Comparison of ENCODE assay signal across 10 mouse cellular contexts in genomic region chr2:164835164-164835563, GRCm38 (mm10). TPM values are rescaled to one million over a fixed set of nuclear protein-coding genes. Genes with fewer than 3 reads are reported as not detected.
A peak's percentile ranks its signal among the peaks of the same experiment; 100 is the strongest.
DNase-seq lines count a peak whose midpoint lies in the region; ATAC-seq and TF ChIP-seq lines count a peak whose summit lies in the region.
"Had no signal": no experiment of that assay in that cellular context is flagged by ENCODE, and none has a peak within 500 bp of the region (broad histone marks: within the 10 kb centered on the region; RNA-seq: fewer than 3 reads in every experiment).

No protein-coding gene starts in this region.

- no peaks in the 10 kb centered on the region for H3K9me3 ChIP-seq in lung, embryonic 15.5 days
- H3K9me3 ChIP-seq in intestine, embryonic 16.5 days (ENCODE audit: control insufficient read depth, low read length), result no peaks in the 10 kb centered on the region

- H3K27ac ChIP-seq in lung, embryonic 15.5 days, result no peak overlapping the region
- H3K27ac ChIP-seq in intestine, embryonic 16.5 days (ENCODE audit: low read length), result 0 out of 2 replicates have a peak overlapping the region, but pooled peaks have one; percentile 1

- TF ChIP-seq POLR2A in myocyte (IDR thresholded peaks at IDR 0.05; ENCODE audit: insufficient read length, low read depth), result no peak

- H3K79me2 ChIP-seq in myocyte (ENCODE audit: control insufficient read depth, insufficient read depth), result no peaks in the 10 kb centered on the region

- no peak overlapping the region for H3K4me3 ChIP-seq in lung, embryonic 15.5 days
- peak overlapping the region; percentile 77 for H3K4me3 ChIP-seq in intestine, embryonic 16.5 days (ENCODE audit: low read length)
- peak overlapping the region; percentile 74 for H3K4me3 ChIP-seq in myocyte

- peak overlapping the region; percentile 98; the same call in 1 of the 2 replicates for H3K4me2 ChIP-seq in lung, embryonic 15.5 days
- H3K4me2 ChIP-seq in intestine, embryonic 16.5 days (ENCODE audit: low read depth, low read length), result peak overlapping the region; percentile 99
- peak overlapping the region; percentile 92 for H3K4me2 ChIP-seq in myocyte (ENCODE audit: low read depth)

- 92% methylated on average over 4 of the region's 4 CpGs for WGBS in lung, embryonic 15.5 days
- WGBS in intestine, embryonic 16.5 days, result 94% methylated on average over 4 of the region's 4 CpGs

- peaks cover 32% of the 10 kb centered on the region for H3K36me3 ChIP-seq in lung, embryonic 15.5 days
- peaks cover 23% of the 10 kb centered on the region for H3K36me3 ChIP-seq in intestine, embryonic 16.5 days (ENCODE audit: control insufficient read depth, insufficient read depth, low read length)
- no peaks in the 10 kb centered on the region for H3K36me3 ChIP-seq in myocyte (ENCODE audit: control insufficient read depth, insufficient read depth)

- H3K9ac ChIP-seq in lung, embryonic 15.5 days, result no peak overlapping the region
- peak overlapping the region; percentile 87 for H3K9ac ChIP-seq in intestine, embryonic 16.5 days (ENCODE audit: low read depth, low read length)

- ATAC-seq in lung, embryonic 15.5 days (ENCODE audit: borderline replicate concordance, extremely low read depth, low FRiP score, low TSS enrichment), result no peak
- no peak for ATAC-seq in intestine, embryonic 16.5 days

- no peak overlapping the region for H3ac ChIP-seq in myocyte (ENCODE audit: control insufficient read depth, insufficient read length)

- peak; percentile 91 for DNase-seq in heart, adult 11 months
- no peak for DNase-seq in heart, adult 18-20 months
- DNase-seq in lung, postnatal 25 days (ENCODE audit: low spot score), result no peak
- no peak for DNase-seq in layer of hippocampus, postnatal 25 days (ENCODE audit: extremely low spot score in 1 of 2, low spot score in 1 of 2)
- no peak for DNase-seq in cerebellum, adult 11-12 months
- DNase-seq: heart, postnatal 36 days had no signal

- H3K4me1 ChIP-seq in lung, embryonic 15.5 days, result peaks cover 21% of the 10 kb centered on the region
- H3K4me1 ChIP-seq in intestine, embryonic 16.5 days (ENCODE audit: control insufficient read depth, insufficient read depth, low read length), result peaks cover 15% of the 10 kb centered on the region

- H3K27me3 ChIP-seq in lung, embryonic 15.5 days, result no peaks in the 10 kb centered on the region
- no peaks in the 10 kb centered on the region for H3K27me3 ChIP-seq in intestine, embryonic 16.5 days (replicated peaks; ENCODE audit: control insufficient read depth, insufficient read depth, low read length)
- no peaks in the 10 kb centered on the region for H3K27me3 ChIP-seq in myocyte (ENCODE audit: control insufficient read depth, insufficient read depth, insufficient read length)

TF ChIP-seq in myocyte, 11 proteins besides CTCF, POLR2A, EP300 and RAD21:
- TF ChIP-seq MYOG (IDR thresholded peaks at IDR 0.05; ENCODE audit: control insufficient read depth in 1 of 3, insufficient read depth in 1 of 3, insufficient read length in 2 of 3, low read depth in 2 of 3) (no peak), POLR2AphosphoS2 (IDR thresholded peaks at IDR 0.05; ENCODE audit: insufficient read length, low read depth) (peak; percentile 68)

RNA-seq across cellular contexts. Expression of gene Neurl2, which starts 1.9 kb away (rescaled TPM):
- total RNA-seq in heart, adult 18-20 months (2021), result 10 to 100 TPM; 50.5 to 55.8 TPM
- 6.6 and 7.5 TPM in 2 replicates for polyA plus RNA-seq in lung, embryonic 15.5 days (2015; fragmentation: Nextera tagmentation; extraction: Ambion mirVana)
- polyA plus RNA-seq in intestine, embryonic 16.5 days (2015; fragmentation: Nextera tagmentation; extraction: Ambion mirVana), result 6.1 and 7.5 TPM in 2 replicates
- 23.5 TPM for polyA plus RNA-seq in myocyte (2012; fragmentation: generic; extraction: Trizol)
- 1 to 10 TPM; 3.4 to 4.6 TPM for total RNA-seq in layer of hippocampus, postnatal 25 days (2021)

RNA-seq across cellular contexts. Expression of gene Ctsa, which starts 2.5 kb away (rescaled TPM):
- total RNA-seq in heart, adult 18-20 months (2021), result 10 to 100 TPM; 80.8 to 98.1 TPM
- 131 and 139 TPM in 2 replicates for polyA plus RNA-seq in lung, embryonic 15.5 days (2015; fragmentation: Nextera tagmentation; extraction: Ambion mirVana)
- polyA plus RNA-seq in intestine, embryonic 16.5 days (2015; fragmentation: Nextera tagmentation; extraction: Ambion mirVana), result 418 and 551 TPM in 2 replicates
- 202 TPM for polyA plus RNA-seq in myocyte (2012; fragmentation: generic; extraction: Trizol)
- 100 to 1,000 TPM in 1 of 2 experiments, 10 to 100 TPM in 1; 93.3 to 106 TPM for total RNA-seq in layer of hippocampus, postnatal 25 days (2021)

RNA-seq across cellular contexts. Expression of gene Spata25, which starts 6.8 kb away (rescaled TPM):
- under 1 TPM; 0.67 to 0.75 TPM for total RNA-seq in heart, adult 18-20 months (2021)
- polyA plus RNA-seq in lung, embryonic 15.5 days (2015; fragmentation: Nextera tagmentation; extraction: Ambion mirVana), result not detected in 2 replicates
- not detected in 2 replicates for polyA plus RNA-seq in intestine, embryonic 16.5 days (2015; fragmentation: Nextera tagmentation; extraction: Ambion mirVana)
- polyA plus RNA-seq in myocyte (2012; fragmentation: generic; extraction: Trizol), result 0.40 TPM
- not detected for total RNA-seq in layer of hippocampus, postnatal 25 days (2021)
- polyA plus RNA-seq: stomach, embryonic 14.5 days had no signal

RNA-seq across cellular contexts. Expression of gene Zswim1, which starts 12.7 kb away (rescaled TPM):
- total RNA-seq in heart, adult 18-20 months (2021), result 1 to 10 TPM; 3.8 to 3.9 TPM
- 15.8 and 16.8 TPM in 2 replicates for polyA plus RNA-seq in lung, embryonic 15.5 days (2015; fragmentation: Nextera tagmentation; extraction: Ambion mirVana)
- 11.7 and 13.4 TPM in 2 replicates for polyA plus RNA-seq in intestine, embryonic 16.5 days (2015; fragmentation: Nextera tagmentation; extraction: Ambion mirVana)
- polyA plus RNA-seq in myocyte (2012; fragmentation: generic; extraction: Trizol), result 13.3 TPM
- 10 to 100 TPM; 22.7 to 22.9 TPM for total RNA-seq in layer of hippocampus, postnatal 25 days (2021)

RNA-seq across cellular contexts. Expression of gene Pltp, which starts 22.3 kb away (rescaled TPM):
- 10 to 100 TPM; 37.7 to 39.3 TPM for total RNA-seq in heart, adult 18-20 months (2021)
- polyA plus RNA-seq in lung, embryonic 15.5 days (2015; fragmentation: Nextera tagmentation; extraction: Ambion mirVana), result 149 and 169 TPM in 2 replicates
- 31.4 and 31.5 TPM in 2 replicates for polyA plus RNA-seq in intestine, embryonic 16.5 days (2015; fragmentation: Nextera tagmentation; extraction: Ambion mirVana)
- 117 TPM for polyA plus RNA-seq in myocyte (2012; fragmentation: generic; extraction: Trizol)
- total RNA-seq in layer of hippocampus, postnatal 25 days (2021), result 10 to 100 TPM; 68.8 to 73.7 TPM
